Mouse (Mus musculus) heart, postnatal 0 days (tissue): ENCODE results near the gene Inka2.

Experiments used
- CTCF ChIP-seq: IDR thresholded peaks from 2 replicates; pipeline ENCODE4 v1.5.1; 2016; ENCODE audit warnings: antibody characterized with exemption, control low read depth, low read depth
- EP300 ChIP-seq: IDR thresholded peaks from 2 replicates; pipeline ENCODE4 v1.6.1; 2016; ENCODE audit warnings: antibody characterized with exemption, low read depth

- no peak for TF ChIP-seq CTCF
- no peak for TF ChIP-seq EP300
Observed at GRCm38 (mm10) chr3:105757323-105758083, 53.1 kb downstream of the Inka2 start.
